Mouse (Mus musculus) limb, embryonic 12.5 days (tissue): Measurements from ENCODE around the gene Aph1a. TPM values are rescaled to one million over a fixed set of nuclear protein-coding genes. Genes with fewer than 3 reads are reported as not detected.
"Not testable (repeated sequence)": the region's sequence is repeated elsewhere in the genome, so short reads cannot be mapped to it uniquely, and the experiment has no call there.

Experiments
- ATAC-seq: fragments of 200-750 bp; cut with Nextera tagmentation; 2 replicates; pipeline ENCODE4 v1.8.0; 2017; ENCODE audit warnings: low read depth, moderate TSS enrichment; ENCODE audit not compliant: insufficient number of reproducible peaks, insufficient read depth, low FRiP score, low TSS enrichment
- H3K27ac ChIP-seq: fragments of 300-500 bp; sonication (generic); 2 replicates; pipeline ENCODE4 v1.5.1; 2016; ENCODE audit warnings: mild to moderate bottlenecking, moderate library complexity
- H3K27me3 ChIP-seq: fragments of 300-500 bp; sonication (generic); 2 replicates; pipeline ENCODE4 v1.6.1; 2016; ENCODE audit warnings: mild to moderate bottlenecking, moderate library complexity
- H3K36me3 ChIP-seq: fragments of 300-500 bp; sonication (generic); 2 replicates; pipeline ENCODE4 v1.6.1; 2016; ENCODE audit warnings: mild to moderate bottlenecking, moderate library complexity
- H3K4me1 ChIP-seq: fragments of 300-500 bp; sonication (generic); replicated peaks from 2 replicates; pipeline ENCODE4 v1.6.1; 2016
- H3K4me2 ChIP-seq: fragments of 300-500 bp; sonication (generic); 2 replicates; pipeline ENCODE4 v1.6.1; 2016; ENCODE audit warnings: mild to moderate bottlenecking, moderate library complexity
- H3K4me3 ChIP-seq: fragments of 300-500 bp; sonication (generic); replicated peaks from 2 replicates; pipeline ENCODE4 v1.5.1; 2016; ENCODE audit warnings: mild to moderate bottlenecking
- H3K9ac ChIP-seq: fragments of 300-500 bp; sonication (generic); replicated peaks from 2 replicates; pipeline ENCODE4 v1.6.1; 2016; ENCODE audit warnings: mild to moderate bottlenecking, moderate library complexity
- H3K9me3 ChIP-seq: fragments of 300-500 bp; sonication (generic); 2 replicates; pipeline ENCODE4 v1.6.1; 2016; ENCODE audit warnings: mild to moderate bottlenecking, moderate library complexity
- WGBS: fragments of 180-500 bp; shearing (Covaris S2); methylation state at CpG from one replicate; pipeline ENCODE4 v1.1.7; 2016; 5-methylcytosine and 5-hydroxymethylcytosine counted together
- polyA plus RNA-seq: library from polyadenylated mRNA; unstranded; fragments of >200 nt; fragmentation: Nextera tagmentation; extraction: Ambion mirVana; gene quantifications from 2 replicates; pipeline ENCODE4 v1.2.1, GENCODE M21; 2016

Gene Aph1a
- polyA plus RNA-seq = 29.0 and 31.5 TPM in 2 replicates

GRCm38 (mm10) chr3:95893606-95894316 is at the start of gene Aph1a:
TSS of gene Aph1a (plus strand) at chr3:95893969.
- under 1% methylated on average over 26 of the region's 43 CpGs for WGBS

GRCm38 (mm10) chr3:95850611-95851010 is 43.2 kb upstream of the Aph1a start:
- Histone ChIP-seq H3K27me3 (no peaks in the 10 kb centered on the region), H3K4me1 (peaks cover 4% of the 10 kb centered on the region; the same call in 1 of the 2 replicates), H3K4me3 (no peak overlapping the region), H3K9ac (no peak overlapping the region), H3K9me3 (no peaks in the 10 kb centered on the region), H3K4me2 (no peak overlapping the region), H3K36me3 (peaks cover 78% of the 10 kb centered on the region), H3K27ac (no peak overlapping the region)
- ATAC-seq = no peak
- WGBS = 89% methylated on average over 4 of the region's 4 CpGs

More at GRCm38 (mm10) chr3:95893606-95894316, at the start of gene Aph1a:
- Histone ChIP-seq H3K4me3 (peak within 1 kb of the TSS; percentile 68), H3K4me1 (peaks cover 32% of the 10 kb centered on the region), H3K36me3 (peaks cover 15% of the 10 kb centered on the region; the same call in 1 of the 2 replicates), H3K9ac (peak within 1 kb of the TSS; percentile 70), H3K4me2 (peak within 1 kb of the TSS; percentile 88), H3K27ac (peak within 1 kb of the TSS; percentile 57)
- peak; percentile 97 for ATAC-seq
- H3K27me3 ChIP-seq, H3K9me3 ChIP-seq: not testable (repeated sequence)

GRCm38 (mm10) chr3:95851317-95851716 is 42.5 kb upstream of the Aph1a start:
- Histone ChIP-seq H3K9me3 (no peaks in the 10 kb centered on the region), H3K9ac (no peak overlapping the region), H3K4me1 (peaks cover 4% of the 10 kb centered on the region; the same call in 1 of the 2 replicates), H3K4me2 (no peak overlapping the region), H3K4me3 (no peak overlapping the region), H3K36me3 (peaks cover 71% of the 10 kb centered on the region), H3K27ac (no peak overlapping the region), H3K27me3 (no peaks in the 10 kb centered on the region)
- WGBS = 96% methylated on average over 8 of the region's 8 CpGs
- ATAC-seq = no peak

- Histone ChIP-seq H3K4me1 (peaks cover 4% of the 10 kb centered on the region; the same call in 1 of the 2 replicates), H3K4me3 (peak within 1 kb of the TSS; percentile 84), H3K9me3 (no peaks in the 10 kb centered on the region), H3K36me3 (peaks cover 28% of the 10 kb centered on the region), H3K9ac (peak within 1 kb of the TSS; percentile 89), H3K27me3 (no peaks in the 10 kb centered on the region), H3K4me2 (peak within 1 kb of the TSS; percentile 64), H3K27ac (peak within 1 kb of the TSS; percentile 87)
- under 1% methylated on average over 56 of the region's 56 CpGs for WGBS
- peak; percentile 94 for ATAC-seq
These were observed 38.2 kb upstream of the Aph1a start, which contains the start of gene Prpf3 for GRCm38 (mm10) chr3:95855502-95856089. TSS of gene Prpf3 (minus strand) at chr3:95855885.

- 30% methylated on average over 7 of the region's 7 CpGs for WGBS
- peaks cover 24% of the 10 kb centered on the region for H3K36me3 ChIP-seq
These were observed 37.7 kb upstream of the Aph1a start for GRCm38 (mm10) chr3:95856115-95856514.

GRCm38 (mm10) chr3:95857050-95857449 is 36.7 kb upstream of the Aph1a start:
- not testable (repeated sequence) for ATAC-seq, H3K27me3 ChIP-seq, H3K9me3 ChIP-seq, H3K4me3 ChIP-seq, H3K27ac ChIP-seq, H3K9ac ChIP-seq, H3K4me2 ChIP-seq, H3K4me1 ChIP-seq
- peaks cover 24% of the 10 kb centered on the region for H3K36me3 ChIP-seq
- 72% methylated on average over 1 of the region's 1 CpGs for WGBS

More at GRCm38 (mm10) chr3:95856115-95856514, 37.7 kb upstream of the Aph1a start:
- H3K9ac ChIP-seq = peak overlapping the region; percentile 89
- H3K4me2 ChIP-seq = peak overlapping the region; percentile 64
- 0 out of 2 replicates have a peak, but pooled peaks have one; percentile 2 for ATAC-seq
- peaks cover 4% of the 10 kb centered on the region; the same call in 1 of the 2 replicates for H3K4me1 ChIP-seq
- H3K27me3 ChIP-seq = no peaks in the 10 kb centered on the region
- H3K4me3 ChIP-seq = peak overlapping the region; percentile 84
- no peaks in the 10 kb centered on the region for H3K9me3 ChIP-seq
- H3K27ac ChIP-seq = peak overlapping the region; percentile 87

- not testable (repeated sequence) for H3K4me2 ChIP-seq, ATAC-seq
These were observed 35.5 kb upstream of the Aph1a start for GRCm38 (mm10) chr3:95858278-95858677.

GRCm38 (mm10) chr3:95860323-95860722 is 33.4 kb upstream of the Aph1a start:
- no peak overlapping the region for H3K9ac ChIP-seq
- 94% methylated on average over 3 of the region's 3 CpGs for WGBS
- H3K9me3 ChIP-seq = no peaks in the 10 kb centered on the region
- no peak for ATAC-seq
- H3K27me3 ChIP-seq = no peaks in the 10 kb centered on the region
- H3K4me3 ChIP-seq = no peak overlapping the region
- no peaks in the 10 kb centered on the region for H3K4me1 ChIP-seq
- H3K27ac ChIP-seq = no peak overlapping the region
- peaks cover 35% of the 10 kb centered on the region for H3K36me3 ChIP-seq
- no peak overlapping the region for H3K4me2 ChIP-seq

More at GRCm38 (mm10) chr3:95858278-95858677, 35.5 kb upstream of the Aph1a start:
- 80% methylated on average over 3 of the region's 3 CpGs for WGBS
- not testable (repeated sequence) for H3K27ac ChIP-seq, H3K27me3 ChIP-seq, H3K9me3 ChIP-seq, H3K4me1 ChIP-seq, H3K9ac ChIP-seq, H3K4me3 ChIP-seq
- H3K36me3 ChIP-seq = peaks cover 19% of the 10 kb centered on the region

GRCm38 (mm10) chr3:95861216-95861615 is 32.6 kb upstream of the Aph1a start:
- no peak overlapping the region for H3K27ac ChIP-seq
- H3K4me3 ChIP-seq = no peak overlapping the region
- WGBS = 81% methylated on average over 10 of the region's 10 CpGs

GRCm38 (mm10) chr3:95861796-95862195 is 32.0 kb upstream of the Aph1a start:
- no peak overlapping the region for H3K9ac ChIP-seq
- H3K27ac ChIP-seq = no peak overlapping the region
- no peak overlapping the region for H3K4me2 ChIP-seq
- 43% methylated on average over 2 of the region's 2 CpGs for WGBS
- H3K36me3 ChIP-seq = peaks cover 47% of the 10 kb centered on the region
- 0 out of 2 replicates have a peak, but pooled peaks have one; percentile 53 for ATAC-seq
- no peaks in the 10 kb centered on the region for H3K9me3 ChIP-seq
- H3K4me1 ChIP-seq = no peaks in the 10 kb centered on the region
- H3K27me3 ChIP-seq = no peaks in the 10 kb centered on the region
- no peak overlapping the region for H3K4me3 ChIP-seq

More at GRCm38 (mm10) chr3:95861216-95861615, 32.6 kb upstream of the Aph1a start:
- no peak overlapping the region for H3K9ac ChIP-seq
- ATAC-seq = no peak
- no peaks in the 10 kb centered on the region for H3K9me3 ChIP-seq
- no peaks in the 10 kb centered on the region for H3K27me3 ChIP-seq
- no peaks in the 10 kb centered on the region for H3K4me1 ChIP-seq
- peaks cover 44% of the 10 kb centered on the region for H3K36me3 ChIP-seq
- no peak overlapping the region for H3K4me2 ChIP-seq

GRCm38 (mm10) chr3:95863578-95863977 is 30.2 kb upstream of the Aph1a start:
- WGBS = 73% methylated on average over 7 of the region's 7 CpGs
- H3K4me1 ChIP-seq = no peaks in the 10 kb centered on the region
- no peaks in the 10 kb centered on the region for H3K9me3 ChIP-seq
- no peak overlapping the region for H3K4me3 ChIP-seq
- peaks cover 63% of the 10 kb centered on the region for H3K36me3 ChIP-seq
- no peak overlapping the region for H3K27ac ChIP-seq
- H3K4me2 ChIP-seq = no peak overlapping the region
- H3K9ac ChIP-seq = no peak overlapping the region
- H3K27me3 ChIP-seq = no peaks in the 10 kb centered on the region
- ATAC-seq = no peak
